Mouse (Mus musculus) erythroblast, embryonic 14.5 days (primary cell): Measurements from ENCODE around the gene Hmox1.

Source experiments
- GATA1 ChIP-seq: IDR thresholded peaks from 2 replicates; pipeline ENCODE4 v1.6.1; 2012; ENCODE audit warnings: low read length, inconsistent platforms, mixed read lengths
- TAL1 ChIP-seq: IDR thresholded peaks from 3 replicates; pipeline ENCODE4 v1.6.1; 2012; ENCODE audit warnings: low read length, inconsistent platforms, mixed read lengths

DNA sequence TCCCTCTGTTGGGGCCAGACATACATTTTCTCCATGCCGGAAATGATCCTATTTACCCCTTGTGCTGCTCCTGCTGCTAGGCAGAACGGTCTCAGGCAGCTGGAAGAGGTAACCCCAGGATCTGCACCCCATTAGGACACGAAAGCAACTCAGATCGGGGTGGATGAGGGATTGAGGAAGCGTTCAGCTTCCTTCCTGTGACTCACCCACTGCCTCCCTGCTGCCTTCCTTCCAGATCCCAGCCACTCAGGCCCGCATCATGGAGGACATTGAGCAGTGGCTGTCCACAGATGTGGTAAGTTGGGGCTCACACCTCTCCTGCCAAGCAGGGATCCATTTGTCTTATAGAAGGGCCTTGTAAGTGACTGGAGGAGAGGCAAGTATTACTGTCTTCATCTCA is 26.1 kb upstream of the Hmox1 start:
- TF ChIP-seq GATA1, result no peak
- no peak for TF ChIP-seq TAL1
